Mouse (Mus musculus): ENCODE measurements around the gene Tjp3. TPM values are rescaled to one million over a fixed set of nuclear protein-coding genes. Genes with fewer than 3 reads are reported as not detected.

Gene Tjp3
- polyA plus RNA-seq, 1 experiment, result 1.6 TPM

DNA sequence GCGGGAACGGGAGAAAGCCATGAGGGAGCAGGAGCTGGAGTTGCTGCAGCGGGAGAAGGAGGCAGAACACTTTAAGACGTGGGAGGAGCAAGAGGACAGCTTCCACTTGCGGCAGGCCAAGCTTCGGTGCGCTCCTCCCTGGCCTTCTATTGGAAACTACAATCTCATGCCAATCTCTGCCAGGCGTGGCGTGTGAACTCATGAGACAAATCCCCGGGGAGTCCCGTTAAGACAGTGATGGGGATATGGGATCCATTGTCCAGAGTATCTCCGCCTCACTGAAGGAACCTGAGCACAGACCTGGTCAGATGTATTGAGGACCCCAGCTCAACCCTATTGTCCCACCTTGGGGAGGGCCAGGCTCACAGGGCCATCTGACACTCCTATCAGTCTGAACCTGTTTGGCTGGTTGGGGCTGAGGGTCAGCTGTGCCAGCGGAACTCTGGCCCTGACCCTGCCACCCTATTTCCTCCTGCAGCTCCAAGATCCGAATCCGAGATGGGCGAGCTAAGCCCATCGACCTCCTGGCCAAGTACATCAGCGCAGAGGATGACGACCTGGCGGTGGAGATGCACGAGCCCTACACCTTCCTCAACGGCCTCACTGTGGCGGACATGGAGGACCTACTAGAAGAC is 31.9 kb upstream of the Tjp3 start:
- H3K4me3 ChIP-seq (ENCODE audit: insufficient read depth, low read depth, low read length), result no peak overlapping the region
- no peak overlapping the region for H3K27ac ChIP-seq (replicated peaks; ENCODE audit: low read depth, low read length)
- peaks cover 19% of the 10 kb centered on the region for H3K4me1 ChIP-seq (ENCODE audit: control insufficient read depth, insufficient read depth, insufficient read length, low read length)

DNA sequence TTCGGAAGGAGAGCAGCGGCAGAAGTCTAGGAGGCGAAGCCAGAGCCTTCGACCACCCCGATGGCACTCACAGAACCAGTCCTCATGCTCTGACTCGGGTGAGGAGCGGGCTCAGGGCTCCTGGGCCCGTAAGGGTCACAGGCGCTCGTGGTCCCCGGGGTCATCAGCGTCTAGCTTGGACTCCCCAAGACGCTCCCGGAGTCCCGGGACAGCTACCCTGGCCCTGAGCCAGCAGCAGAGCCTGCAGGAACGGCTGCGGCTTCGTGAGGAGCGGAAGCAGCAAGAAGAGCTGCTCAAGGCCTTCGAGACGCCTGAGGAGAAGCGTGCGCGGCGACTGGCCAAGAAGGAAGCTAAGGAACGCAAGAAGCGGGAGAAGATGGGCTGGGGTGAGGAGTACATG is 31.1 kb upstream of the Tjp3 start:
- H3K4me1 ChIP-seq (ENCODE audit: control insufficient read depth, insufficient read depth, insufficient read length, low read length), result peaks cover 18% of the 10 kb centered on the region
- no peak overlapping the region for H3K27ac ChIP-seq (replicated peaks; ENCODE audit: low read depth, low read length)
- H3K4me3 ChIP-seq (ENCODE audit: insufficient read depth, low read depth, low read length), result no peak overlapping the region; the same call in 1 of the 2 replicates

DNA sequence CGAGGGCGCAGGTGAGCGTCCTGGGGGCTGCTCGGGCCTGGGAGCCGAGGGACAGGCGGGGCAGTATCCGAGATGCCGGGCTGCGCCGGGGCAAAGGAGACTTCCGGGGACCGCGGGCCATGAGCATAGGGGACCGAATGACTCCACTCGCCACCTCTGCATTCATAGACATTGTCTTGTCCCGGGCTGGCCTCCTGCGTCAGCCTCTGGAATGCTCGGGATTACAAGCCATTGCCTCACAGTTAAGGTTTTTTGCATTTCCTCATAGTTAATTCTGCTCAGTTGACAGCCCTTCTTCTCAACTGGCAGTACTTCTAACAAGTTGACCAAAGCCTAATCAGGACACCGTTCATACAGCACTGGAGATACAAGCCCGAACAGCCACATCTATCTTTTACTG is 30.1 kb upstream of the Tjp3 start:
- Histone ChIP-seq H3K4me3 (ENCODE audit: insufficient read depth, low read depth, low read length) (peak overlapping the region; percentile 84), H3K4me1 (ENCODE audit: control insufficient read depth, insufficient read depth, insufficient read length, low read length) (peaks cover 13% of the 10 kb centered on the region; the same call in 1 of the 2 replicates), H3K27ac (replicated peaks; ENCODE audit: low read depth, low read length) (peak overlapping the region; percentile 50)

GRCm38 (mm10) chr10:81320550-81321347 is 29.4 kb upstream of the Tjp3 start, which contains the start of gene Cactin:
TSS of gene Cactin (plus strand) at chr10:81321103.
- peak within 1 kb of the TSS; percentile 84 for H3K4me3 ChIP-seq (ENCODE audit: insufficient read depth, low read depth, low read length)
- H3K27ac ChIP-seq (replicated peaks; ENCODE audit: low read depth, low read length), result peak within 1 kb of the TSS; percentile 97
- H3K4me1 ChIP-seq (ENCODE audit: control insufficient read depth, insufficient read depth, insufficient read length, low read length), result peaks cover 13% of the 10 kb centered on the region; the same call in 1 of the 2 replicates

DNA sequence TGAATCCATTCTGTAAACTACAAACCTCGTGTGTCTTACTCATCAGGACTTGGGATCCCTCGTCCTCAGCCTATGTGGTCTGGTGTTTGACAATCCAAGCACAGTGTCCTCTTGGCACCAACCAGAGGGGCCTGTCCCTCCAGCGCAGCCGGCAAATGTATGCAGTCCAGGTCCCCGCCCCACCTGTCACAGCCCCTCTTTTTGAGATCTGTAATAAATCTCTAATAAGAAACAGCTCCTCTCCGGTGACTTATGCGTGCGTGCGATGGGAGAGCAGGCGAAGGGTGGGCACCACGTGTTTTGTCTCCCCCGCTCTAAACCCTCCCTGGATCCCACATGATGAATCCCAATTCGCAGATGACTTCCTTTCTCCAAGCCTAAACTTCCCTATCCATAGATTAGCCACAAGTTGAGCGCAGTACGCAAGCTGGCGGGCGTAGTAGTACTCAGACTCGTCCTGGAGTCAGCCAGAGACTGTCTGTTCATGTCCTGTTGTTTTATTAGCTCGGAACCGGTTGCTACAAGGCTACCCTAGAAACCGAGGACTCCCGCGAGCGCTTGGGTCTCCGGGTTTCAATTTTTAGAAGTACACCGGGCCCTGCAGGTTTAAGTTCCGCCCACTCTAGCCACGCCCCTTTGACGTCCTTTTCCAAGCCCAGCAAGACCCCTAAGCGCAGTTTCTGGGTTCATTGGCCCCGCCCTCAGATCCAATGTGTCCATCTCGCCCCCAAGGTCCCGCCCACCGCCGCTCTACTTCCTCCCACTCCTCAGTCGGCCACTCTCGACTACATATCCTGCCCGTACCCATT is 28.6 kb upstream of the Tjp3 start:
- Histone ChIP-seq H3K27ac (replicated peaks; ENCODE audit: low read depth, low read length) (peak overlapping the region; percentile 78), H3K4me1 (ENCODE audit: control insufficient read depth, insufficient read depth, insufficient read length, low read length) (peaks cover 13% of the 10 kb centered on the region; the same call in 1 of the 2 replicates), H3K4me3 (ENCODE audit: insufficient read depth, low read depth, low read length) (peak overlapping the region; percentile 60)

DNA sequence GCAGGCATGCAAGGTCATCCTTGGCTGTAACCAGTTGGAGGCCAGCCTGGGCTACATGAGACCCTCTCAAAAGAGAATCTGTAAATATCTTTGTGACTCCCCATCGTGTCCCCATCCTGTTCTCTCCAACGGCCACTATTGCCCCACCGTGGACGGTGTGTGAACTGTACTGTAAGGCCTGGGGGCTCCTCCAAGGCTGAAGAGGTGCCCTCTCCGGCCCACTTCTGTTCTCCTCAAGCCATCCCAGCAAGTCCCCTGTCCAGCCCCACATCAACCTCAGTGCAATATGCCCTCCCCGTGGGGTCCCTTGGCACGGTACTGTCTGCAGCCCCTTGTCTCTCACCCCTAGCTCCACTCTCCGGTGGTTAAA is 27.9 kb upstream of the Tjp3 start:
- H3K27ac ChIP-seq (replicated peaks; ENCODE audit: low read depth, low read length), result peak overlapping the region; percentile 78
- peaks cover 13% of the 10 kb centered on the region; the same call in 1 of the 2 replicates for H3K4me1 ChIP-seq (ENCODE audit: control insufficient read depth, insufficient read depth, insufficient read length, low read length)
- peak overlapping the region; percentile 60 for H3K4me3 ChIP-seq (ENCODE audit: insufficient read depth, low read depth, low read length)

DNA sequence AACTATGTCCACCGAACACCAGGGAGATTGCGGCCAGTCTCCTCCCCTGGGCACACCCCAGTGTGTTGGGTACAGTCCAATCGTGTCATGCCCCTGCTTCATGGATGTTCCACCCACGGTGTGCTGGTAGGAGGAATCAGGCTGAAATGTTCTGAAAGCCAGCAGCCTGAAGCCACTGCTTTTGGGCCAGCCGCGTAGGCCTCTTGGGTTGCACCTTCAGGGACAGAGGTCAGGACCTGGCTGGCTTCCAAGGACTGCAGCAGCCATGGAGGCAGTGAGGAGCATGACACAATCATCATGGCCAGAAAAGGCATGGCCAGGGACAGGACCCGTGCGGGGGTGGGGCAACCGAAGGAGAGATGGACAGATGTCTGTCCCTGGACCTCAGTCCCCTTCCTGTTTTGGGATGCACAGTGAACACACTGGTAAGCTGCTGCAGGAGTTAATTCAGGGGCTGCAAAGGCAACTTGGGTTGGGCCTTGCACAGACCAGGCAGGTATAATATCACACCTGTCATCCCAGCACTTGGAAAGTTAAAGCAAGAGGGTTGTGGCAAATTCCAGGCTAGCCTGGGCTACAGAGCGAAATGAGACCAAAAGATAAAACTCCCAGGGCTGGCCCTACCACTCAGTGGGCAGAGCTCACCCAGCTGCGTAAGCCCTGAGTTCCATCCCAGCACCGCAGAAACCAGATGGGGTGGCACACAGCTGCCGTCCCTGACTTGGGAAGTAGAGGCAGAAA is 27.4 kb upstream of the Tjp3 start:
- Histone ChIP-seq H3K4me1 (ENCODE audit: control insufficient read depth, insufficient read depth, insufficient read length, low read length) (peaks cover 13% of the 10 kb centered on the region; the same call in 1 of the 2 replicates), H3K4me3 (ENCODE audit: insufficient read depth, low read depth, low read length) (no peak overlapping the region), H3K27ac (replicated peaks; ENCODE audit: low read depth, low read length) (peak overlapping the region; percentile 78; the same call in 1 of the 2 replicates)

DNA sequence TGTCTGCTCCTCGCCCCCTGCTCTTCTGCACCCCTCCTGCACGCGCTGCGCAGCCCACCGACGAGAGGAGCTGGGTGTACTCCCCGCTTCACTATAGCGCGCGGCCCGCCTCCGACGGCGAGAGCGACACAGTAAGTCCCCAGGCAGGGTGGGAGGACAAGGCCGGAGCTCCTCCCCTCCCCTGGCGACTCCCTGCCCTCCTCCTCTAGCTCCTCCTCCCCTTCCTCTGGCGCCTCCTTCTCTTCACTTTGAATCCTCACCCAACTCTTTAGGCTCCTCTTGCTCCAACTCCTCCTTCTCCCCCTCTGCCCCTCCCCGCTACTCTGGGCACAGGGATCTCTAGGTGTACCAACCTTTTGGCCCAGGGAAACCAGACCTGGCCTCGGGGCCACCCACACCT is 25.9 kb upstream of the Tjp3 start:
- Histone ChIP-seq H3K27ac (replicated peaks; ENCODE audit: low read depth, low read length) (no peak overlapping the region), H3K4me1 (ENCODE audit: control insufficient read depth, insufficient read depth, insufficient read length, low read length) (peaks cover 13% of the 10 kb centered on the region; the same call in 1 of the 2 replicates), H3K4me3 (ENCODE audit: insufficient read depth, low read depth, low read length) (peak overlapping the region; percentile 38; the same call in 1 of the 2 replicates)

DNA sequence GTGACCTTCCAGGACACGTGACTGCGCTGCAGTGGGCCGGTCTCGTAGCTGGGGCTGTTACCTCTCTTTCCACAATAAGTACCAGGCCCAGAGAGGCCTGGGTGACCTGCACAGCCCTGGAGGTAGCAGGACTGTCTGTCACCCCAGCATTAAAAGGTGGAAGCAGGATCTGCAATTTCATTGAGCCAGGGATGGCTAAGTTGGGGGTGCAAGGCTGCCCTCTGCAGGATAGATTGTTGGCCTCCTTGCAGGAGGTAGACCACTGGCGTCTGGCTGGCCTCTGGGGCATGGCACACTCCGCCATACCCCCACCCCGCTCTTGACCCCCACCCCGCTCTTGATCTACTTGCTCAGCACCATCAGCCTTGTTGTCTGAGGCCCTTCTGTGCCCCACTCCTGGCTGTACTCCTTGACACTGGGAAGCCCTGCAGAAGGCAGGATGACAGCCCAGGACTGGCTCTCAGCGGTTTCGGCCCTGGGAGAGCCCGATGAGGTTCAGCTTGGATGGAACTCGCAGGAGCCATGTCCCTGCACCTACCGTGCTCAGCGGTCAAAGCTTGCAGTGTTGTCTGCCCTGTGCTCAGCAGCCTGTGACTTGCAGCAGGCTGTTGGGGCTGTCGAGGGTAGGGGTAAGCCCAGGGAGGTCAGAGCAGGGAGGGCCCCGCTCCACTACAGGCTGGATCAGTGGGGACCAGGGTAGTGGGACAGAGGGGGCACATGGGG is 25.1 kb upstream of the Tjp3 start:
- Histone ChIP-seq H3K4me3 (ENCODE audit: insufficient read depth, low read depth, low read length) (no peak overlapping the region), H3K27ac (replicated peaks; ENCODE audit: low read depth, low read length) (no peak overlapping the region), H3K4me1 (ENCODE audit: control insufficient read depth, insufficient read depth, insufficient read length, low read length) (peaks cover 11% of the 10 kb centered on the region; the same call in 1 of the 2 replicates)

- Histone ChIP-seq H3K27ac (replicated peaks; ENCODE audit: low read depth, low read length) (no peak overlapping the region), H3K4me1 (ENCODE audit: control insufficient read depth, insufficient read depth, insufficient read length, low read length) (peaks cover 11% of the 10 kb centered on the region; the same call in 1 of the 2 replicates), H3K4me3 (ENCODE audit: insufficient read depth, low read depth, low read length) (no peak overlapping the region)
These were observed 24.2 kb upstream of the Tjp3 start for GRCm38 (mm10) chr10:81315587-81315986.

DNA sequence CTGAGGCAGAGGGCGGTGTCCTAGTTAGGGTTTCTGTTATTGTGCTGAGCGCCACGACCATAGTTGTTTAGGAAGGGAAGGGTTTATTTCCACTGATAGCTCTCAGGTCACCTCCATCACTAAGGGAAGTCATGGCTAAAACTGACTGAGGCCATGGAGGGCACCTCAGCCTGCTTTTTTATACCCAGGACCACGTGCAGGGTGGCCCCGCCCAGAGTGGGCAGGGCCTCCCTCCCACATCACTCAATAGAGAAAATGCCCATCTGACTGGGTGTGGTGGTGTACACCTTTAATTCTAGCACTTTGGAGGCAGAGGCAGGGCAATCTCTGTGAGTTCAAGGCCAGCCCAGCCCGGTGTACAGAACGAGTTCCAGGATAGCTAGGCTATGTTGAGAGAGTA is 22.8 kb upstream of the Tjp3 start:
- no peak overlapping the region for H3K4me3 ChIP-seq (ENCODE audit: insufficient read depth, low read depth, low read length)
- H3K27ac ChIP-seq (replicated peaks; ENCODE audit: low read depth, low read length), result no peak overlapping the region
- 0 out of 2 replicates have a peak, but pooled peaks cover 5% of the 10 kb centered on the region for H3K4me1 ChIP-seq (ENCODE audit: control insufficient read depth, insufficient read depth, insufficient read length, low read length)

GRCm38 (mm10) chr10:81313581-81313980 is 22.2 kb upstream of the Tjp3 start:
- Histone ChIP-seq H3K4me1 (ENCODE audit: control insufficient read depth, insufficient read depth, insufficient read length, low read length) (0 out of 2 replicates have a peak, but pooled peaks cover 3% of the 10 kb centered on the region), H3K27ac (replicated peaks; ENCODE audit: low read depth, low read length) (no peak overlapping the region)

DNA sequence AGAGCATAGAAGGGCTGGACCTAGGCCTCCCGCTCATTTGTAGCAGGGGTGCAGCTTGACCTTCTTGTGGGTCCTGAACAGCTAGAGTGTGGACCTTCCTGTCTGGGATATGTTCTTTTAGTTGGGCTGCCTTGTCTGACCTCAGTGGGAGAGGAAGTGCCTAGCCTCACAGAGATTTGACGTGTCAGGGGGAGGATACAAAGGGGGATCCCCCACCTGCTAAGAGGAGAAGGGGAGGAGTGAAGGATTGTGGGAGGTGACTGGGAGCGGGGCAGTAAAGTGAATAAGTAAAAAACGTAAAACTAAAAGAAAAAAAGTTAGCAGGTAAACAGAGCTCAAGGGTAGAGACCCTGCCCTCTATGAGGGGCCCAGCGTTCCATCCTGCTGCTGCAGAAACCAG is 18.2 kb upstream of the Tjp3 start:
- no peak overlapping the region for H3K4me3 ChIP-seq (ENCODE audit: insufficient read depth, low read depth, low read length)
- H3K4me1 ChIP-seq (ENCODE audit: control insufficient read depth, insufficient read depth, insufficient read length, low read length), result no peaks in the 10 kb centered on the region
- H3K27ac ChIP-seq (replicated peaks; ENCODE audit: low read depth, low read length), result no peak overlapping the region

More at GRCm38 (mm10) chr10:81313581-81313980, 22.2 kb upstream of the Tjp3 start:
- H3K4me3 ChIP-seq (ENCODE audit: insufficient read depth, low read depth, low read length), result no peak overlapping the region

Measured in brown adipose tissue, adult 24 weeks (tissue).